46 mouse cellular contexts compared by ENCODE assay signal in the genomic region with DNA sequence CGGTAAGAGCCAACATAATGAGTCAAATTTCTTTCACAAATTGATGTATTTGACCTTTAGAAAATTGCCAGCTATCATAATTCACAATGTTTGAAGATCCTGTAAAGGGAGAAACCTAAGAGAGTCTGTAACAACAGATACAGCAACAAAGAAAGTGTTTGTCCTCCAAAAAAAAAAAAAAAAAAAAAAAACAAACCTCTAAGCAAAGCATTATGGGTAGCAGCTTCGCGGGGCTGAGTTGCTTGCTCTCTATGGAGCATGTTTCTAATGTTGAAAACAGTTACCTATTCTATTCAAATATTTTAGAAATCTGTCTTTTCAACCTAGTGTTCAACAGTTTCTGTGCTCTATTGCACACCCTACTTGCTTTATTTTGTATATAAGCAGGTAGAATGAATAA. TPM values are rescaled to one million over a fixed set of nuclear protein-coding genes. Genes with fewer than 3 reads are reported as not detected.
"Had no signal": no experiment of that assay in that cellular context is flagged by ENCODE, and none has a peak within 500 bp of the region (broad histone marks: within the 10 kb centered on the region; RNA-seq: fewer than 3 reads in every experiment).

No protein-coding gene starts in this region.

- DNase-seq: heart, postnatal 10 days; heart, postnatal 14 days; heart, postnatal 36 days; heart, postnatal 4 days; kidney, adult 11 months; kidney, adult 18-20 months; kidney, adult 2 months; kidney, adult 8-10 months; kidney, adult 9 months; kidney, postnatal 10 days; kidney, postnatal 14 days; kidney, postnatal 25 days; kidney, postnatal 36 days; kidney, postnatal 4 days had no signal

- ATAC-seq: hindbrain, embryonic 16.5 days; hindbrain, postnatal 0 days; inflammation-experienced regulatory T-cells, adult 6 months; intestine, embryonic 15.5 days; intestine, embryonic 16.5 days; intestine, postnatal 0 days had no signal

- H3K27ac ChIP-seq: heart, embryonic 13.5 days; heart, embryonic 15.5 days; hindbrain, embryonic 10.5 days; hindbrain, embryonic 12.5 days; hindbrain, embryonic 13.5 days; hindbrain, embryonic 14.5 days; hindbrain, embryonic 15.5 days; hindbrain, postnatal 0 days; intestine, embryonic 15.5 days; kidney, embryonic 15.5 days; kidney, postnatal 0 days; layer of hippocampus, adult 2 months; left cerebral cortex, adult 2 months had no signal

- H3K27me3 ChIP-seq: heart, embryonic 12.5 days; heart, embryonic 13.5 days; heart, embryonic 15.5 days; hindbrain, embryonic 12.5 days; hindbrain, embryonic 13.5 days; hindbrain, embryonic 15.5 days; intestine, embryonic 15.5 days; kidney, embryonic 15.5 days had no signal

- H3K4me1 ChIP-seq: heart, embryonic 12.5 days; heart, embryonic 13.5 days; heart, embryonic 15.5 days; hindbrain, embryonic 10.5 days; hindbrain, embryonic 12.5 days; hindbrain, embryonic 13.5 days; hindbrain, embryonic 15.5 days; intestine, embryonic 15.5 days; kidney, embryonic 15.5 days had no signal

- H3K36me3 ChIP-seq: heart, embryonic 12.5 days; heart, embryonic 13.5 days; heart, embryonic 15.5 days; hindbrain, embryonic 10.5 days; hindbrain, embryonic 12.5 days; hindbrain, embryonic 13.5 days; hindbrain, embryonic 15.5 days; intestine, embryonic 15.5 days; kidney, embryonic 15.5 days had no signal

- H3K9me3 ChIP-seq: heart, embryonic 12.5 days; heart, embryonic 13.5 days; heart, embryonic 15.5 days; hindbrain, embryonic 10.5 days; hindbrain, embryonic 12.5 days; hindbrain, embryonic 13.5 days; hindbrain, embryonic 15.5 days; intestine, embryonic 15.5 days; kidney, embryonic 15.5 days had no signal

- H3K9ac ChIP-seq: heart, embryonic 12.5 days; heart, embryonic 13.5 days; heart, embryonic 15.5 days; hindbrain, embryonic 12.5 days; hindbrain, embryonic 13.5 days; hindbrain, embryonic 14.5 days; hindbrain, embryonic 15.5 days; intestine, embryonic 15.5 days; kidney, embryonic 15.5 days had no signal

- H3K4me3 ChIP-seq: heart, embryonic 12.5 days; heart, embryonic 13.5 days; heart, embryonic 15.5 days; hindbrain, embryonic 10.5 days; hindbrain, embryonic 12.5 days; hindbrain, embryonic 13.5 days; hindbrain, embryonic 15.5 days; intestine, embryonic 15.5 days; kidney, embryonic 15.5 days; layer of hippocampus, adult 2 months; left cerebral cortex, adult 2 months had no signal

RNA-seq across cellular contexts. Expression of a gene that starts 15.2 kb away (rescaled TPM):
- total RNA-seq: heart, postnatal 10 days; heart, postnatal 14 days; heart, postnatal 25 days; heart, postnatal 36 days; heart, postnatal 4 days; hematopoietic stem cell, adult 5-6 weeks; layer of hippocampus, adult 18-20 months; layer of hippocampus, adult 2 months; layer of hippocampus, postnatal 10 days; layer of hippocampus, postnatal 14 days; layer of hippocampus, postnatal 25 days; layer of hippocampus, postnatal 36 days had no signal
- polyA plus RNA-seq: heart, embryonic 12.5 days; heart, embryonic 13.5 days; heart, embryonic 14.5 days; heart, embryonic 15.5 days; heart, embryonic 16.5 days; heart, postnatal 0 days; hindbrain, embryonic 12.5 days; hindbrain, embryonic 15.5 days; hindbrain, postnatal 0 days; inflammation-experienced regulatory T-cells, adult 6 months; intestine, embryonic 14.5 days; intestine, embryonic 15.5 days; intestine, embryonic 16.5 days; intestine, postnatal 0 days; kidney, adult 2 months; kidney, embryonic 14.5 days; kidney, embryonic 15.5 days; kidney, embryonic 16.5 days; large intestine, adult 2 months had no signal
